Mouse (Mus musculus) left cerebral cortex, adult 18-20 months (tissue): ENCODE measurements at regions not wholly inside any gene's neighbourhood (a gene's known extent, or its start where the extent isn't known, plus 50 kb on each side); places are given as distances from the start of the nearest gene placed in this dataset.

Experiments
- DNase-seq, 2 experiments: peaks; one replicate each; pipeline ENCODE4 v3.0.0; 2021 to 2022; ENCODE audit warnings: low spot score in 2 of 2, mixed read lengths in 1 of 2

DNA sequence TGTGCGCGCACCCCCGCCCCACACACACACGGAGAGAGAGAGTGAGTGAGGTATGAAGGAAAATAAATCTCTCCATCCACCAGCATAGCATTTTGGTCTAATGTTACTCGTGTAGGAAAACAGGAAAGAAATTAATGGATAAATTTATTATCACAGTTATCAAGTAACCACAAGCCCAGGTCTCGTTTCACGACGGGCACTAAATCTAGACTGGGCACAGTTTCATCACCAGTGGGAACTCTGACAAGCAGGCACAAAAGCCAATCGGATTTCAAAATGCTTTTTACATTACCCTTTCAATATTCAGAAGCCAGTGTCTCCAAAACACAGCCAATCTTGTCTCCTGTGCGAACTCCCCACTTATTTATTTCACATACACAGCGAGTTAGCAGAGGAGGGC is 244.9 kb upstream of the Lrtm1 start:
- no peak for DNase-seq

DNA sequence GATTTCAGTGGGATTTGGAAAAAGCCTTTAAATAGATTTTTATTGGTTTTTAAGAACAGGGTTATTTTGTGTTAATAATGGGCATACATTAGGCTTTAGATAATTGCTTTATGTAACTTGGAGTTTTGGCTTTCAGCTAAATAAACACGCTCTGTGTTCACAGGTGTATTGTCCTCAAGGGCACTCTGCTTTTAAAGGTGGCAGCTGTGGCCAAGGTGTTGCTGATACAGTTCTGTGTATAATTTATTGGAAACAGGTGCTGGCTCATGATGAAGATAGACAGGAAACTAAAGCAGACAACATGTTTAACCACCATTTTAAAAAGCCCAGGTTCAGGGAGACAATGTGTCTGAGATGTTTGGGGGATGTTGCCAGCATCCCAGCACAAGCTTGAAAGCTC is 242.3 kb upstream of the Lrtm1 start:
- no peak for DNase-seq

DNA sequence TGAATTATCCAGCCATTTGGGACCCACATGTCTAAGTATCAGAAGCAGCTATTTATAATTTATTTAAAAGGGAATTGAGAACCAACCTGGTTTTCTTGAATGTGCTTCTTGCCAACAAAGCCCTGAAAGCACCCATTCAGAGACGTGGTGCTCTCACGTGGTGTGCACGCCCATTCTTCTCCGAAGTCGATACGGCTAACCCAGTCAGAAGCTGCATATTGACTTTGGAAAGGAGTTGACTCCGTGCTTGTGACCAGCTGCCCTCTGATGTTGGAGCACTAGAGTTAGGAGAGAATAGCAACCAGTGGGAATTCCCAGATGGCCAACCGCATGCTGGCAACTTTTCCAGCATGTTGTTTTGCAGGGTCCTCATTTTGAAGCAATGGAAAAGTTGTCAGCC is 240.2 kb upstream of the Lrtm1 start:
- DNase-seq: no peak

DNA sequence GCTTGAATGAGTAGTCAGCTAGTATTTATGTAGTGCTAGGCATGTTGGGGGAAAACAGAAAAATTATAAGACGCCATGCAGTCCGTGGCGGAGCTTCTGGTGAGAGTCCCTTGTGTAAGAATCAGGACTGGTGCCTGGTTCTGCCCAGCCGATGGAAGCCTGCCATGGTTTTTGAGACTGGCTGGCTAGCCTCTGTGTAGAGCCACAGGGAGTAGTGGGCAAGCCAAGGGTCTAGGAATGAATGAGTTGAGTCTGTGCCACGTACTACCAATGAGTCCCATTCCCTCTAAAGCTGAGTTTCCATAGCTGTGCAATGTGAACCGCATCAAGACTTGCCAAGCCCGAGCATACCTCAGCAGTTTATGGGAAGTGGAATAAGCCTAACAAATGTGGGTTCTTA is 236.3 kb upstream of the Lrtm1 start:
- no peak for DNase-seq

DNA sequence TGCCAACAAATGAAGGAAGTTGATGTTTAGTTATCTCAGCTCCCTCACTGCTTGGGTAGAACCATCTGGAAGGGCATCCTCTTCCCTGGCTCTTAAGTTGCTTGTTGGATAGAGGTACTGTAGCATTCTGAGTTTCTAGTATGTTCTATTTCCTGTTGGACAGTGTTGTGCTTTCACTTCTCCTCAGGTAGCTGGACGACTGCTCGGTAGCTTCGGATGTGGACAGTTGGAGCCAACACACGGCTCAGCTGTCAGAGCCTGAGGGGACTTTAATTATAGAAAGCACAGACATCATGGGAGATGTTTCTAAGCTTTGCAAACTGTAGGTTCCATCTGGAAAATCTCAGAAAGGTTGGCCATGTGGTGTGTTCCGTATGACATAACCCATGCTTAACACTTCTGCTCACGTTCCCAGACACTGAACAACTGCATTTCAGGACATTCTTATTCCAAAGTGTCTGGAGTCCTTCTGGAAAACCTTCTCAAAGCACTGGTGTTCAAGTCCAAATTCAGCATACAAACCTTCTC is 233.8 kb upstream of the Lrtm1 start:
- DNase-seq: no peak

DNA sequence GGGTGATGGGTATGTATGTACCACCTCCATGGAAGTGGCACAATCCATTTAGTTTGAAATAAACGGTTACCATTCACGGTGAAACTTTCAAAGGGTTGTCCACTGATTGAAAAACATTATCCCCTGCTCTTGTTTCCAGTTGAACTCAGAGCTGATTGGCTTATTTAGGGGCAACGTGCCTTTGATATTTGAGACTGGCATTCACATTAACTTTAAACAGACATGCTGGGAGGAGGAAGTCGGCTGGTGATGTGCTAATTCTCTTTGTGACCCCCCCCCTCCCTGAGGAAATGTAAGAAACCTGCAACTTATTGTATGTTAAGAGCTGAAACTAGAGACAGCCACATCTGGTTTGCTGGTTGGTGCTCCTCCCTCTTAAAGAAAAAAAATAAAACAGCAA is 219.7 kb upstream of the Lrtm1 start:
- DNase-seq: no peak

DNA sequence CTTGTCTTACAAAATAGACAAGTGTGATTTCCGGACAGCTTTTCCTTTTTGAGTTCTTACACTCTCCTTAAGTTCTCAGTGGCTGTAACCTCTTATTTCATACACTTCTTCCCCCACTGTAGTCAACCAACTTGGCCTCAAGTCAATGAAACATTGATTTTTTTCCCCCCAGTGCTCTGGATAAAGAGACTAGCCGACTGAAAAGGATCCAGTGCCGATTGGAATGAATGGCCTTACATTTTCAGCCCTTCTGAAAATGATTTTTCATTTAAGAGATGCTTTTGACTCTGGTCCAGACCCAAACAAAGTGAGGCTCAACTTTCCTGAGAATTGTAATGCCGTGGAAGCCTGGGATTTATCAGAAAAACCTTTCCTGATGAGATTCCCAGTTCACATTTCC is 216.3 kb upstream of the Lrtm1 start:
- no peak for DNase-seq

DNA sequence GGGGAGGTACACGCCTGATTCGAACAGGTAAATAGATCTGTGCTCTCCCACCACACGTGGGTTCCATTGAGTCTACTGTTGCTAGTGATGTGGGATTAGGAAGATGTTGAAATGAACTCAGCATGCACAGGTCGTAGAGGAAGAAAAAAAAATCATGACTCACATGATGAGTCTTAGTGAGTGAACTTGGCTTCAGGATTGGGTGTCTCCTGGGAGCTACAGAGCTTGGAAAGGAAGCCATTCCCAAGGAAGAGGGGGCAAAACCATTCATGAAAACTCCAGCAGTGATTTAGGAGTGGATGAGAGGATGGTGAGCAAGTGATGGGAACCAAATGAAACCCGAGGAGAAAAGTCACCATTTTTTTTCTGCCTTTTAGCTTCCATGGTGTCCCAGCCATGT is 215.9 kb upstream of the Lrtm1 start:
- DNase-seq: no peak

DNA sequence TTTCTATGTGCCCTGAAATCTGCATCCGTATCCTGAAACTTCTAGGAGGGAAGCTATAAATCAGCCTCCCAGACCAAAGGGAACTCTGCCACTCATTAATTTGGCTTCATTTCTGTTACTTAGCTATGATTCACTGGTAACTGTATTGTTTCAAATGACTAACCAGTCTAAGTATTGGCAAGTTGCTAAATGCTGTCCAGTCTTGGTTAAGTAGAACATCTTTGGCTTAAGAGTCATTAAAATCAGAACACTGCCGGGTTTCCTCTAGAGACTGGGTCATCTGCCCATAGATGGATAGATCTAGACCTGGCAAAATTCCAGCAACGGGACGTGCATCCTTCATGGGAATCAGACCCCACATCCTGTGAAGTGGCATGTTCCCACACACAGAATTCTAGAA is 209.9 kb upstream of the Lrtm1 start:
- DNase-seq: no peak

DNA sequence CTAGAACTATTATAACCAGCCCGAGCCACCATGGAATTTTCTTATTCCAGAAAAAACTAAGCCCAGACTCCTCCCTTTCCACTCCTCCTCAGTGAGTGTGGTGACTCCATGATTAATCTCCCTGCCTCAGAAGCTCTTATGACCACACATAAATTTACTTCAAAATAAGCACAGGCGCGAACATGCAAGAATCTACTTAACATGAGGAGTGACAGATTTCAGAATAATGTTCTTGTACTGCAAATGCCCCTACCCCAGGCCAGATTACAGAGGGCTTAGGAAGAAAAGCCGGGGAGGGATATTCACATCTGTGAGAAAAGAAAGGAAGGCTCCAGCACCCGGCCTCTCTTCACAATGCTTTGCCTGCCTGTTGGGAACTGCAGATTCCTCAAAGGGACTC is 208.7 kb upstream of the Lrtm1 start:
- no peak for DNase-seq

DNA sequence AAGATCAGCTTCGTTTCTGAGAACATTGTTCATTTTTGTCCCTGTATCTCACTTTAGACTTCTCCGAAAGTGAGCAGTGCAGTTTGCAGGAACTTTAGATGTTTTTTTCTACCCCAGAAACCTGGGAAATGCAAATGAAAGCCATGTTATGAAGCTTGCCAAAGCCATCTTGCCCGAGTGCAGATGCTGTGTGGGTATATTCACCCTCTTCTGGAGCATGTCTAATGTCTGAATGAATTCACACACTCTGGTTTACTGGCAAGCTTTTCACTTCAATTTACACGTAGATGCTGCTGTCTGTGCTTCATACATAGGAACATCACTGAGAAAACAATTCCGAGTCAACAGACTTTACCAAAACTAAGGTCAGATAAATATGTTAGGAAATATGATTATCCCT is 197.0 kb upstream of the Lrtm1 start:
- DNase-seq: peak in 1 of 2 experiments; percentile 4

DNA sequence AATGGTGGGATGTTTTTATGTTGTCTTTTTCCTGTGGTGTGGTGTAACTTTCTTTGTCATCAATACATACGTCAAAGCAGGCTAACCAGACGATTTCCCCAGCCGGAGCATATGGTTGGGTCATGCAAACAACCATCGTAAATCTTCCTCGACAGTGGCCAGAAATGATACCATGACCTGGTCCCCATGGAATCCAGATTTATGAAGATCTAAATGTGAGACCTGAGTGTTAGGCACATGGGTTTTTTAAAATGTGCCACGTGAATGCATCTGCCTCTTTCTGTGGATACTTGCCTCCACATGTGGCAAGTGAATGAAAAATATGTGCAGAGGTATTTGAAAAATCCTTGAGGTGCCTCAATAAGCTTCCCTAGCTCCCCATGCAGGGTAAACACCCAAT is 190.8 kb upstream of the Lrtm1 start:
- DNase-seq: no peak

DNA sequence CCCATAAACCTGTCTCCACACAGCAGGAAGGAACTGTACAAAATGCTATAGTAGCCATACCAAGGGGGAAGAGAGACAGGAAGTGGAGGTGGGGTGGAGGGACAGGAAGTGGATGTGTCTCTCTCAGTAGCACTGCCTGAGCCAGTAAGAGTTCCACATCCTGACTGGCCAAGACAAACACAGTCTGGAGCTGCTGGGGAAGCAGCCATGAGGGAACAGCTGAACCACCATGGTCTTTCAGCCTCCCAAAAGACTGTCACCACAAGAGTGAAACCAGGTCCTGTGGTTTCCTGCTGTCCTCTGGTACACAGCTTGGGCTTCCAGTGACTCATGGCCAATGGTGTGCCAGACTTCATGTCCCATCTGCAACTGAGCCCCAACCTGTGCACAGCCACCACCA is 180.9 kb upstream of the Lrtm1 start:
- DNase-seq: no peak

DNA sequence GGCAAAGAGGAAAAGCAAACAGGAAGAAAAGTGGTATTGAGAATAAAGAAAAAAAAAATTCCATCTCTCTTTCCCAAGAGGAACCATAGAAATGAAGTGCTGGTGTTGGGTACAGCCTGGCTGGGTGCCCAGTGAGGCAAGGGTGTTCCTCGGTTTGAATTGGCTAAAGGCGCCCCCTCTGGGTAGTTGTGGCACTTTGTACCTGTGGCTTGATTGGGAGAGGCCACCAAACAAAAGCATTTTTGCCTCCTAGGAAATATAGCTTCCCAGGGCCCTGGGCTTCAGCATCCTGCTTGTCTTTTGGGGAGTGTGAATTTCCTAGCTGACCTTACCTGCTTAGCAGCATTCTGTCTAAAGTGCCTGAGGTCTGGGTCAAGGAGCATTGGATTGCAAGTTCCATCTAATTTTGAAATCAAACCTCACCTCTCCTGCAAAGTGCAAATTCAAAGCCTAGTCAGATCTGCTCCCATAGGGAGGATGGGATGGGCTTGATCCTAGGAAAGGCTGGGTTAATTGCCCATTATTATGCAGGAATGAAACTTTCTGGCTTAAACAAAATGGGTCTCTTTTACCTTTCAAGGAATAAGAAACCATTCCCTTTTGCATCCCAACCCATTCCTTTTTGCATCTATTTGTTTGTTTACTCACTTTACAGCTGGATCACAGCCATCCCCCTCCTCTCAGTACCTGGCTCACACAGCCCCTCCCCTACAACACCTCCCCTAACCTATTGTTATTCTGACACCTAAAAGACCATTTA is 169.0 kb upstream of the Lrtm1 start:
- DNase-seq: peak; percentile 5 to 6
